ENCODE assay signal across 9 mouse cellular contexts in the genomic region with DNA sequence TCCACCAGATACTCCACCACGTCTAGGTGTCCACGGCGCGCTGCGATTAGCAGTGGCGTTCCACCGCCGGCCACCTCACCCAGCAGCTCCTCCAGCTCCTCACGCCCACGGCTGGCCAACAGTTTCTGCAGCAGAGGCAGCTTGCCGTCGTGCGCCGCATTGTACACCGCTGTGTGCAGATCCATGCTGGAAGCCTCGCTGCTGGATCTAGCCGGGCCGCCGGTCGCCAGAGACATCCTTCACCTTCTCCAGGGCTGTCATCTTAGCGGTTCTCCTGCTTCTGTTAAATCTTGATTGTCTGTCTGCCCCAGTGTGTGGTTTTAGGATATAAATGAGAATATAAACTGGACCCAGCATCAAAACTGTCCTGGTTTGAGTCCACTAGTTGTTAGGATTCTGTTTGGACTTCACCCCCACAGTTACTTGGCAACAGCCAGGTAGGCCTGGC. TPM values are rescaled to one million over a fixed set of nuclear protein-coding genes. Genes with fewer than 3 reads are reported as not detected.
DNase-seq lines count a peak whose midpoint lies in the region; ATAC-seq and TF ChIP-seq lines count a peak whose summit lies in the region.
"Not testable (repeated sequence)": the region's sequence is repeated elsewhere in the genome, so short reads cannot be mapped to it uniquely, and the experiment has no call there.
"Had no signal": no experiment of that assay in that cellular context is flagged by ENCODE, and none has a peak within 500 bp of the region (broad histone marks: within the 10 kb centered on the region; RNA-seq: fewer than 3 reads in every experiment).

Gene 4931440F15Rik (minus strand): TSS at position 398 of the 448 bp plus-strand sequence.

- not testable (repeated sequence) for H3K9me3 ChIP-seq in ES-Bruce4 (replicated peaks; ENCODE audit: control insufficient read depth, insufficient read depth, low read length, poor library complexity, severe bottlenecking); embryonic facial prominence, embryonic 14.5 days (ENCODE audit: control insufficient read depth, low read length); kidney, embryonic 14.5 days (ENCODE audit: control insufficient read depth, low read length); liver, embryonic 12.5 days (replicated peaks); neural tube, embryonic 15.5 days (replicated peaks)

- not testable (repeated sequence) for H3K9ac ChIP-seq in ES-Bruce4 (ENCODE audit: low read depth, poor library complexity, severe bottlenecking); embryonic facial prominence, embryonic 14.5 days (ENCODE audit: low read depth, low read length); kidney, embryonic 14.5 days (ENCODE audit: low read depth, low read length); liver, embryonic 12.5 days; neural tube, embryonic 15.5 days (replicated peaks)

- not testable (repeated sequence) for H3K27ac ChIP-seq in ES-Bruce4 (ENCODE audit: insufficient read depth, low read length); embryonic facial prominence, embryonic 14.5 days (replicated peaks; ENCODE audit: low read depth, low read length); kidney, embryonic 14.5 days (ENCODE audit: low read depth, low read length); liver, embryonic 12.5 days; neural tube, embryonic 15.5 days (replicated peaks)

- H3K36me3 ChIP-seq in ES-Bruce4 (ENCODE audit: control insufficient read depth, insufficient read depth, low read length, poor library complexity, severe bottlenecking); embryonic facial prominence, embryonic 14.5 days (ENCODE audit: control insufficient read depth, insufficient read depth, low read length); kidney, embryonic 14.5 days (ENCODE audit: control insufficient read depth, insufficient read depth, low read length); liver, embryonic 12.5 days; neural tube, embryonic 15.5 days: not testable (repeated sequence)

- TF ChIP-seq EP300 in ES-Bruce4 (IDR thresholded peaks at IDR 0.05; ENCODE audit: insufficient read depth, low read depth, low read length), result not testable (repeated sequence)

- ATAC-seq in embryonic facial prominence, embryonic 14.5 days (ENCODE audit: low read depth); liver, embryonic 12.5 days; neural tube, embryonic 15.5 days (ENCODE audit: low FRiP score): not testable (repeated sequence)
- ATAC-seq in frontal cortex, adult (ENCODE audit: low TSS enrichment), result peak; percentile 53
- 0 out of 2 replicates have a peak, but pooled peaks have one; percentile 30 for ATAC-seq in kidney, embryonic 14.5 days (ENCODE audit: low FRiP score, low TSS enrichment)
- ATAC-seq in megakaryocyte-erythroid progenitor cell, adult 5-6 weeks (replicated peaks; ENCODE audit: low FRiP score, low TSS enrichment, poor library complexity, severe bottlenecking), result peak; percentile 41; the same call in 1 of the 2 replicates

- DNase-seq in embryonic facial prominence, embryonic 14.5 days (ENCODE audit: low spot score), result not testable (repeated sequence)
- DNase-seq in heart, postnatal 4 days, result peak; percentile 20

- not testable (repeated sequence) for TF ChIP-seq CTCF in ES-Bruce4 (IDR thresholded peaks at IDR 0.05; ENCODE audit: low read depth, low read length)

- peak within 1 kb of the TSS; percentile 49 for H3K4me2 ChIP-seq in embryonic facial prominence, embryonic 14.5 days (ENCODE audit: low read depth, low read length)
- H3K4me2 ChIP-seq in kidney, embryonic 14.5 days (replicated peaks; ENCODE audit: low read depth, low read length), result peak within 1 kb of the TSS; percentile 38
- H3K4me2 ChIP-seq in liver, embryonic 12.5 days, result peak within 1 kb of the TSS; percentile 58
- H3K4me2 ChIP-seq in neural tube, embryonic 15.5 days, result peak within 1 kb of the TSS; percentile 41

- H3K27me3 ChIP-seq in ES-Bruce4 (ENCODE audit: control insufficient read depth, insufficient read depth, low read length, poor library complexity, severe bottlenecking), result not testable (repeated sequence)
- H3K27me3 ChIP-seq in embryonic facial prominence, embryonic 14.5 days (replicated peaks; ENCODE audit: control insufficient read depth, insufficient read depth, low read length), result peaks cover 17% of the 10 kb centered on the region
- H3K27me3 ChIP-seq in kidney, embryonic 14.5 days (ENCODE audit: control insufficient read depth, insufficient read depth, low read length), result peaks cover 11% of the 10 kb centered on the region
- peaks cover 49% of the 10 kb centered on the region for H3K27me3 ChIP-seq in liver, embryonic 12.5 days (replicated peaks)
- H3K27me3 ChIP-seq in neural tube, embryonic 15.5 days (replicated peaks), result peaks cover 13% of the 10 kb centered on the region

- peak within 1 kb of the TSS; percentile 55 for H3K4me3 ChIP-seq in ES-Bruce4 (ENCODE audit: low read depth, low read length)
- peak within 1 kb of the TSS; percentile 27 for H3K4me3 ChIP-seq in embryonic facial prominence, embryonic 14.5 days (ENCODE audit: low read depth, low read length)
- peak within 1 kb of the TSS; percentile 17; the same call in 1 of the 2 replicates for H3K4me3 ChIP-seq in kidney, embryonic 14.5 days (ENCODE audit: low read length)
- peak within 1 kb of the TSS; percentile 21 for H3K4me3 ChIP-seq in liver, embryonic 12.5 days
- H3K4me3 ChIP-seq in neural tube, embryonic 15.5 days (replicated peaks), result peak within 1 kb of the TSS; percentile 12; the same call in 1 of the 2 replicates

- not testable (repeated sequence) for TF ChIP-seq POLR2A in ES-Bruce4 (IDR thresholded peaks at IDR 0.05; ENCODE audit: insufficient read depth, low read length)

- not testable (repeated sequence) for H3K4me1 ChIP-seq in ES-Bruce4 (ENCODE audit: control insufficient read depth, insufficient read depth, low read length); embryonic facial prominence, embryonic 14.5 days (ENCODE audit: control insufficient read depth, insufficient read depth, low read length); kidney, embryonic 14.5 days (ENCODE audit: control insufficient read depth, insufficient read depth, low read length); liver, embryonic 12.5 days; neural tube, embryonic 15.5 days

- WGBS in embryonic facial prominence, embryonic 14.5 days, result 45% methylated on average over 20 of the region's 21 CpGs
- WGBS in kidney, embryonic 14.5 days, result 38% methylated on average over 19 of the region's 21 CpGs
- 30% methylated on average over 21 of the region's 21 CpGs for WGBS in liver, embryonic 12.5 days (ENCODE audit: insufficient replicate concordance)
- WGBS in neural tube, embryonic 15.5 days, result 46% methylated on average over 21 of the region's 21 CpGs

RNA-seq across cellular contexts. Expression of gene 4931440F15Rik, which starts in this region (rescaled TPM):
- polyA plus RNA-seq in ES-Bruce4 (2011; ENCODE audit: insufficient read depth, insufficient read length, low read depth, missing spikeins), result not detected in 2 replicates
- polyA plus RNA-seq in embryonic facial prominence, embryonic 14.5 days (2014; fragmentation: Nextera tagmentation; extraction: Ambion mirVana), result 0.16 and 0.39 TPM in 2 replicates
- 1 to 10 TPM; 1.1 to 1.5 TPM for total RNA-seq in heart, postnatal 4 days (2021)
- polyA plus RNA-seq in kidney, embryonic 14.5 days (2014; fragmentation: Nextera tagmentation; extraction: Ambion mirVana), result 0.06 and 0.08 TPM in 2 replicates
- polyA plus RNA-seq in liver, embryonic 12.5 days (2016; fragmentation: Nextera tagmentation; extraction: Ambion mirVana), result 0.41 and 0.54 TPM in 2 replicates
- not detected in 2 replicates for total RNA-seq in megakaryocyte-erythroid progenitor cell, adult 5-6 weeks (2014; fragmentation: Nextera tagmentation)
- total RNA-seq in megakaryocyte-erythroid progenitor cell, adult 5-6 weeks (2017), result not detected in 2 replicates
- 0.70 and 0.79 TPM in 2 replicates for polyA plus RNA-seq in neural tube, embryonic 15.5 days (2015; fragmentation: Nextera tagmentation; extraction: Ambion mirVana)
- polyA plus RNA-seq: G1E had no signal

Comparison
In these comparisons a context has a peak if more than half of its experiments do, and no peak if none do; other contexts are left out.
1. Peak in ATAC-seq, H3K4me3 ChIP-seq and H3K4me2 ChIP-seq in kidney, embryonic 14.5 days; RNA of the gene not detected or under 1 TPM.
2. Peak in ATAC-seq in megakaryocyte-erythroid progenitor cell, adult 5-6 weeks; RNA of the gene not detected or under 1 TPM.